Comparison of ENCODE assay signal across 8 mouse cellular contexts in genomic region chr4:21930971-21931771, GRCm38 (mm10). TPM values are rescaled to one million over a fixed set of nuclear protein-coding genes. Genes with fewer than 3 reads are reported as not detected.
DNase-seq lines count a peak whose midpoint lies in the region; ATAC-seq and TF ChIP-seq lines count a peak whose summit lies in the region.

Gene Faxc (plus strand): TSS chr4:21931329.

- peak within 1 kb of the TSS; percentile 96 for H3K9ac ChIP-seq in hindbrain, embryonic 15.5 days

- H3K4me2 ChIP-seq in hindbrain, embryonic 15.5 days, result peak within 1 kb of the TSS; percentile 59

- TF ChIP-seq CTCF in gastrocnemius, adult 2 months (IDR thresholded peaks at IDR 0.05), result no peak

- WGBS in hindbrain, embryonic 15.5 days, result under 1% methylated on average over 68 of the region's 83 CpGs

- intact Hi-C loops in gastrocnemius, adult 2 months (cut with DNase I), result no loop called here

- H3K27me3 ChIP-seq in hindbrain, embryonic 15.5 days, result no peaks in the 10 kb centered on the region

- peak within 1 kb of the TSS; percentile 54 for H3K27ac ChIP-seq in gastrocnemius, adult 2 months
- H3K27ac ChIP-seq in hindbrain, embryonic 15.5 days (replicated peaks), result peak within 1 kb of the TSS; percentile 97

- H3K4me3 ChIP-seq in gastrocnemius, adult 2 months, result peak within 1 kb of the TSS; percentile 82
- peak within 1 kb of the TSS; percentile 80 for H3K4me3 ChIP-seq in hindbrain, embryonic 15.5 days

- no peaks in the 10 kb centered on the region for H3K9me3 ChIP-seq in hindbrain, embryonic 15.5 days

- H3K4me1 ChIP-seq in hindbrain, embryonic 15.5 days (replicated peaks), result peaks cover 39% of the 10 kb centered on the region

- peak; percentile 51; the same call in 1 of the 2 replicates for ATAC-seq in common myeloid progenitor, adult 5-6 weeks (replicated peaks; ENCODE audit: low read depth, poor library complexity, severe bottlenecking)
- ATAC-seq in hindbrain, embryonic 15.5 days (ENCODE audit: low FRiP score, low read depth), result peak; percentile 89

- H3K36me3 ChIP-seq in hindbrain, embryonic 15.5 days, result no peaks in the 10 kb centered on the region

- DNase-seq in adrenal gland, postnatal 10 days, result peak; percentile 65
- peak; percentile 57 for DNase-seq in gastrocnemius, adult 2 months
- peak; percentile 55 to 67 for DNase-seq in left cerebral cortex, adult 18-20 months (ENCODE audit: low spot score in 2 of 2)
- peak; percentile 7 for DNase-seq in lung, postnatal 25 days (ENCODE audit: low spot score)
- DNase-seq in right cerebral cortex, postnatal 10 days (ENCODE audit: low spot score in 2 of 2), result peak; percentile 70 to 72
- no peak for DNase-seq in spleen, postnatal 10 days (ENCODE audit: low spot score in 2 of 2)

RNA-seq across cellular contexts. Expression of gene Faxc, which starts in this region (rescaled TPM):
- 1 to 10 TPM; 5.0 to 6.5 TPM for total RNA-seq in adrenal gland, postnatal 10 days (2021)
- total RNA-seq in common myeloid progenitor, adult 5-6 weeks (2017), result not detected in 2 replicates
- under 1 TPM; 0.89 to 0.98 TPM for total RNA-seq in gastrocnemius, adult 2 months (2021)
- 16.8 and 18.2 TPM in 2 replicates for polyA plus RNA-seq in hindbrain, embryonic 15.5 days (2015; fragmentation: Nextera tagmentation; extraction: Ambion mirVana)
- total RNA-seq in left cerebral cortex, adult 18-20 months (2021), result 10 to 100 TPM; 62.0 to 65.5 TPM

Comparison
In these comparisons a context has a peak if more than half of its experiments do, and no peak if none do; other contexts are left out.
1. RNA of gene Faxc (total RNA-seq): 62.0 to 65.5 TPM in left cerebral cortex, adult 18-20 months; 5.0 to 6.5 TPM in adrenal gland, postnatal 10 days, 0.89 to 0.98 TPM in gastrocnemius, adult 2 months and not detected in common myeloid progenitor, adult 5-6 weeks; every median in the first group is over 4 times any median in the second.
2. Peak in ATAC-seq in common myeloid progenitor, adult 5-6 weeks; RNA of the gene not detected or under 1 TPM.
3. Peak in DNase-seq, H3K4me3 ChIP-seq and H3K27ac ChIP-seq in gastrocnemius, adult 2 months; RNA of the gene not detected or under 1 TPM.
4. DNase-seq: peak in adrenal gland, postnatal 10 days (single experiment), left cerebral cortex, adult 18-20 months (2 of 2), lung, postnatal 25 days (single experiment) and right cerebral cortex, postnatal 10 days (2 of 2); none in spleen, postnatal 10 days (0 of 2).